Mouse (Mus musculus) neural tube, embryonic 15.5 days (tissue): Measurements from ENCODE around the gene Tecpr2. TPM values are rescaled to one million over a fixed set of nuclear protein-coding genes. Genes with fewer than 3 reads are reported as not detected.
A peak's percentile ranks its signal among the peaks of the same experiment; 100 is the strongest.

Experiments used
- ATAC-seq: fragments of 200-750 bp; cut with Nextera tagmentation; 2 replicates; pipeline ENCODE4 v1.8.0; 2017; ENCODE audit warnings: mild to moderate bottlenecking, moderate TSS enrichment, moderate library complexity; ENCODE audit not compliant: low FRiP score
- H3K27ac ChIP-seq: fragments of 300-500 bp; sonication (generic); replicated peaks from 2 replicates; pipeline ENCODE4 v1.5.1; 2015; ENCODE audit warnings: mild to moderate bottlenecking, inconsistent platforms
- H3K27me3 ChIP-seq: fragments of 300-500 bp; sonication (generic); replicated peaks from 2 replicates; pipeline ENCODE4 v1.6.1; 2015; ENCODE audit warnings: inconsistent platforms
- H3K36me3 ChIP-seq: fragments of 300-500 bp; sonication (generic); 2 replicates; pipeline ENCODE4 v1.6.1; 2015; ENCODE audit warnings: inconsistent platforms
- H3K4me1 ChIP-seq: fragments of 300-500 bp; sonication (generic); 2 replicates; pipeline ENCODE4 v1.6.1; 2015; ENCODE audit warnings: inconsistent platforms
- H3K4me2 ChIP-seq: fragments of 300-500 bp; sonication (generic); 2 replicates; pipeline ENCODE4 v1.6.1; 2015; ENCODE audit warnings: inconsistent platforms, mild to moderate bottlenecking, moderate library complexity
- H3K4me3 ChIP-seq: fragments of 300-500 bp; sonication (generic); replicated peaks from 2 replicates; pipeline ENCODE4 v1.5.1; 2015; ENCODE audit warnings: mild to moderate bottlenecking, inconsistent platforms
- H3K9ac ChIP-seq: fragments of 300-500 bp; sonication (generic); replicated peaks from 2 replicates; pipeline ENCODE4 v1.6.1; 2015; ENCODE audit warnings: mild to moderate bottlenecking, inconsistent platforms
- H3K9me3 ChIP-seq: fragments of 300-500 bp; sonication (generic); replicated peaks from 2 replicates; pipeline ENCODE4 v1.6.1; 2016; ENCODE audit warnings: inconsistent platforms
- WGBS: fragments of 180-500 bp; shearing (Covaris S2); methylation state at CpG from one replicate; pipeline ENCODE4 v1.1.7; 2015; ENCODE audit warnings: mixed read lengths; 5-methylcytosine and 5-hydroxymethylcytosine counted together
- polyA plus RNA-seq: library from polyadenylated mRNA; unstranded; fragments of >200 nt; fragmentation: Nextera tagmentation; extraction: Ambion mirVana; gene quantifications from 2 replicates; pipeline ENCODE4 v1.2.1, GENCODE M21; 2015

Tecpr2 gene
- polyA plus RNA-seq, 1 experiment from 2014 or later = 6.2 TPM

DNA sequence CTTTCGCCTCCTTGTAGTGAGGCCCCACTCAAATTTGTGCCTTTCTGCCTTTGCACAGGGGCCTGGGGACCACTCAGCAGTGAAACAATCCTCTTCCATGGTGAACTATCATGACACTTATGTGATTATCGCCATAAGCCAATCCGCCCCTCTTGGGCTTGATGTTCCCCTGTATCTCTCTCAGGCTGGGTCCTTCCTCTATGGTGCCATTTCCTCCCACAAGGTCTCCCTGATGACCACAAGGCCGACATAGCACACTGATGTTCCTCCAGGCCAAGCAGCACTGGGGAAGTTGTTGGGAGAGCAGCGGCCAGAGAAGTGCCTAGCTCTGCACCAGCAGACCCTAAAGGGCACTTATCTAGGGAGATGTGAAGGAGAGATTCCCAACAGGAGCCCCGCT is 85.7 kb downstream of the Tecpr2 start:
- ATAC-seq = no peak
- Histone ChIP-seq H3K9me3 (no peaks in the 10 kb centered on the region), H3K36me3 (peaks cover 31% of the 10 kb centered on the region; the same call in 1 of the 2 replicates), H3K4me2 (no peak overlapping the region), H3K27me3 (no peaks in the 10 kb centered on the region), H3K4me1 (peaks cover 16% of the 10 kb centered on the region), H3K9ac (no peak overlapping the region), H3K4me3 (no peak overlapping the region), H3K27ac (no peak overlapping the region)
- 95% methylated on average over 6 of the region's 6 CpGs for WGBS

DNA sequence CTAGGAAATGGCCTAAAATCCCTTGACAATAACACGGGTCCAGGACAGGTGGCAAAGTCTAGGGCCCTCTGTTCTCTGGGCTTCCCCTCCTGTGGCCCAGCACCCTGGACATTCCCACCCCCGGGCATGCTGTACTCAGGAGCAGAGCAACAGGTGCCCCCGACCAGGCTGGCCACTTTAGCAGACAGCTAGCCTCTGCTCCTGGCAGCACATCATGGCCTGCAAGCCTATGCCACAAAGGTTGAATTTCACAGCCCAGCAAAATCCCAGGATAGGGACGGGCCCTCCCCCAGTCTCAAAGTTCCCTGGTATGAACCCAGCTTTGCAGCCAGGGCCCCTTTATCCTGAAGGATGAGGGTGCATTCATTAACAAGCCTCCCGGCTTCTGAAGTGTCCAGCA is 86.3 kb downstream of the Tecpr2 start:
- no peak for ATAC-seq
- 98% methylated on average over 5 of the region's 5 CpGs for WGBS
- no peaks in the 10 kb centered on the region for H3K27me3 ChIP-seq
- H3K4me3 ChIP-seq = no peak overlapping the region
- H3K27ac ChIP-seq = no peak overlapping the region
- no peak overlapping the region for H3K9ac ChIP-seq
- H3K4me1 ChIP-seq = peaks cover 16% of the 10 kb centered on the region
- peaks cover 25% of the 10 kb centered on the region; the same call in 1 of the 2 replicates for H3K36me3 ChIP-seq
- no peak overlapping the region for H3K4me2 ChIP-seq
- H3K9me3 ChIP-seq = no peaks in the 10 kb centered on the region

DNA sequence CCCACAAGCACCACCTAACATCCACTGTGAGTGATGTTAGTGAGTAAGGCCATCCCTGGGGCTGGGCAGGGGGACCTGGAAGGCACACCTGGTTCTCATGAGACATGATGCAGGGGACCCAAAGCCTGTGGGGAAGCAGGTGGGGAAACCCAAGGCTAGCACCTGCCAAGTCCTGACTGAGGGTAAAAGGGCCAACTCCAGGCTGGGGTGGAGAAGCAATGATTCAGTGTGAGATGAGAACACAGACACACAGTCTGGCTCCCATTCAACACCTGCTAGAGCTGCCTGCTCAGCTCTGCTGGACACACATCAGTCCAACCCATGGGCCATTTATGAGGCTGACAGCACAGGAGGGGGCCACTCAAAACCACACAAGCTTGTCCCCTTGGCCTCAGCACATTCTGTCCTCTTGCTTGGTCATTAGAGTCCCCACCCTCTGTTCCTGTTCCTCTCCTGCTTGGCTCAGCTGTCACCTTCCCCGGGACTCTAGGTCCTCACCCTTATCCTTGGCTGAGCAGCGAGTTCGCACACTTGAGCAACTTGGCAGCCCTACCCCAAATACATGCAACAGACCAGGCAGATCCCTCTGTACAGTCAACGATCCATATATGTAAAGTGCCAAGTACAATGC is 86.9 kb downstream of the Tecpr2 start:
- 86% methylated on average over 4 of the region's 4 CpGs for WGBS
- no peak for ATAC-seq
- no peak overlapping the region for H3K27ac ChIP-seq
- H3K27me3 ChIP-seq = no peaks in the 10 kb centered on the region; the same call in 1 of the 2 replicates
- no peaks in the 10 kb centered on the region for H3K9me3 ChIP-seq
- H3K4me2 ChIP-seq = no peak overlapping the region
- no peak overlapping the region for H3K4me3 ChIP-seq
- H3K36me3 ChIP-seq = peaks cover 20% of the 10 kb centered on the region; the same call in 1 of the 2 replicates
- H3K9ac ChIP-seq = no peak overlapping the region
- H3K4me1 ChIP-seq = peaks cover 16% of the 10 kb centered on the region

DNA sequence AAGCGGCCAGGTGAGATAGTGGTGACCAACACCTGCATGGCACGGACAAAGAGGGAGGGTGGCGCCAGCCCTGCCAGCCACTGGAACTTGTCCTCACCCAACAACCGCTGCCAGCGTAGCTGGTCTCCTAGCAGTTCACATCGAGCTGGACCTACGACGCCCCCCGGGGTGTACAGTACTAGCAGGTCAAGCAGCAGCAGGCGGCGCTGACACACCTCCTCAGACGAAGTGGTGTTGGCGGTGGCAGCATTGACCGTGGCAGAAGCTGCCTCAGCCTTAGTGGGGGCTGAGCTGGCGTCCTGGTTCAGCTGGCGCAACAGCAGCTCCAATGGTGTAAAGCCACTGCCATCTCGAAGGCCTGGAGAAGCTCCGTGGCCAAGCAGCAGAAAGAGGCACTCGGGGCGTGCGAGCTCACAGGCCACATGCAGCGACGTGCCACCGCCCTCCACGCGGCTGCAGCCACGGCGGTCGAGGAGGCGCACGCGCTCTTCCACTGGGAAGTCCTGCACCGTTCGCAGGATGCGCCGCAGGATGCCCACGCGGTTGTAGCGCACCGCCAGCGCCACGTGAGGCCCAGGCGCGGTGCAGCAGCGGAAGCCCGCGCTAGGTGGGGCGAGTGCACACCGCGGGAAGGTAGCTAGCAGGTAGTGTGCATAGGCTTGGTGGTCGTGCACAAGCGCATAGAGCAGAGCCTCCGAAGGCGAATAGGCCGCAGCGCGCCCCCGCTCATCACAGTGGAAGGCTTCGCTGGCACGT is 87.7 kb downstream of the Tecpr2 start:
- H3K4me3 ChIP-seq = no peak overlapping the region
- no peak for ATAC-seq

DNA sequence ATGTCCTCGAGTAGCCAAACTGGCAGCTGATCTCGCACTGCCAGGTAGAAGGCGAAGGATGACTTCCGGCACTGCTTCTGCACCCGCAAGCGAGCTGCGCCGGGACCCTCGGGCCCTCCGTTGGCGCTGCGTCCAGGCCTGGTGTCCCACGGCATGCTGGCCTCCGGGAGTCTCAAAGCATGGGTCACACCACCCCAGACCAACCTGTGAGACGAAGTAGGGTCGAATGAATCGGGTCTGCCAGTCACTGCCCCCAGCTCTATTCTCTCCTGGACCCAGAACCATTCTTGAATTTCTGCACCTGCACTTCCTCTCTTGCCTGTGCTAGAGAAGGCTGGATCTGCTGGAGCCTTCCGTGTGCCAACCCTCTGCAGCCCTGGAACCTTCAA is 88.3 kb downstream of the Tecpr2 start:
- Histone ChIP-seq H3K4me1 (peaks cover 16% of the 10 kb centered on the region), H3K9me3 (no peaks in the 10 kb centered on the region), H3K9ac (no peak overlapping the region), H3K27ac (no peak overlapping the region), H3K4me3 (0 out of 2 replicates have a peak overlapping the region, but pooled peaks have one; percentile 86), H3K36me3 (peaks cover 20% of the 10 kb centered on the region; the same call in 1 of the 2 replicates), H3K27me3 (no peaks in the 10 kb centered on the region; the same call in 1 of the 2 replicates), H3K4me2 (peak overlapping the region; percentile 89; the same call in 1 of the 2 replicates)
- WGBS = 95% methylated on average over 18 of the region's 18 CpGs
- no peak for ATAC-seq

More for the DNA sequence above, 87.7 kb downstream of the Tecpr2 start:
- H3K27me3 ChIP-seq = no peaks in the 10 kb centered on the region; the same call in 1 of the 2 replicates
- H3K36me3 ChIP-seq = peaks cover 20% of the 10 kb centered on the region; the same call in 1 of the 2 replicates
- no peaks in the 10 kb centered on the region for H3K9me3 ChIP-seq
- no peak overlapping the region for H3K4me2 ChIP-seq
- no peak overlapping the region for H3K27ac ChIP-seq
- H3K9ac ChIP-seq = no peak overlapping the region
- WGBS = 96% methylated on average over 60 of the region's 60 CpGs
- peaks cover 16% of the 10 kb centered on the region for H3K4me1 ChIP-seq

DNA sequence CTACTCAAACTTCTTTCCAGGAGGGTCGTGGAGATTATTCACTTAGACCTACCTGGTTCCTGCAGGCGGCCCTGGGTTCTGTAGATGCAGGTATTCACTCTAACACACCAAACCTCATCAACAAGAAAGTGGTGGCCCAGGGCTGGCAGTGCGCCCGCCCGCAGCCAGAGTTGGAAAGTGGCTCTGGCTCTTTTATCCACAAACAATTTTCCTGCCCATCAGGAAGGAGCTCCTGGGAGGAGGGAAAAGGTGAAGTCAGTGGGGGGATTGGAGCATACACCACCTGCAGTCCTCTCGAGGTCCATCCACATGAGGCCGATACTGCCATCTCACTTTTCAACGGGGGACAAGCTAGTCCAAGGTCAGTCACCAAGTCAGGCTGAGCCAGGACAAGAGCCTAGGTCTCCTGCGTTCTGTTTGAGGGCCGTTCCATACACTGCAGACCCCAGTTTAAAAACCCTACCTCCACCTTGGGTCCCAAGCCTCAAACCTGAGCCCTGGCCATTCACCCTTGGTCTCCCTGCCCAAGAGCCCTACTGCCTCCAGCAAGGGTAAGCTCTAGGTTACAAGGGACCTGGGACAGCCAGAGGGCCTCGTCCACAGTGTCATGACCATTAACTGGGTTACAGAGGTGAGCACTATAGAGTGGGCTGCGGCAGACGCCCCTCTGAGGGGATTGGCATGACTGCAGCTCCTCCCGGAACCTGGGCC is 89.0 kb downstream of the Tecpr2 start:
- H3K9ac ChIP-seq = peak overlapping the region; percentile 76
- no peaks in the 10 kb centered on the region for H3K9me3 ChIP-seq
- H3K4me3 ChIP-seq = peak overlapping the region; percentile 86
- no peak; the same call in 1 of the 2 replicates for ATAC-seq
- peaks cover 15% of the 10 kb centered on the region; the same call in 1 of the 2 replicates for H3K36me3 ChIP-seq
- H3K4me2 ChIP-seq = peak overlapping the region; percentile 89
- no peaks in the 10 kb centered on the region; the same call in 1 of the 2 replicates for H3K27me3 ChIP-seq
- peaks cover 16% of the 10 kb centered on the region for H3K4me1 ChIP-seq
- H3K27ac ChIP-seq = peak overlapping the region; percentile 70; the same call in 1 of the 2 replicates
- WGBS = 43% methylated on average over 14 of the region's 14 CpGs

DNA sequence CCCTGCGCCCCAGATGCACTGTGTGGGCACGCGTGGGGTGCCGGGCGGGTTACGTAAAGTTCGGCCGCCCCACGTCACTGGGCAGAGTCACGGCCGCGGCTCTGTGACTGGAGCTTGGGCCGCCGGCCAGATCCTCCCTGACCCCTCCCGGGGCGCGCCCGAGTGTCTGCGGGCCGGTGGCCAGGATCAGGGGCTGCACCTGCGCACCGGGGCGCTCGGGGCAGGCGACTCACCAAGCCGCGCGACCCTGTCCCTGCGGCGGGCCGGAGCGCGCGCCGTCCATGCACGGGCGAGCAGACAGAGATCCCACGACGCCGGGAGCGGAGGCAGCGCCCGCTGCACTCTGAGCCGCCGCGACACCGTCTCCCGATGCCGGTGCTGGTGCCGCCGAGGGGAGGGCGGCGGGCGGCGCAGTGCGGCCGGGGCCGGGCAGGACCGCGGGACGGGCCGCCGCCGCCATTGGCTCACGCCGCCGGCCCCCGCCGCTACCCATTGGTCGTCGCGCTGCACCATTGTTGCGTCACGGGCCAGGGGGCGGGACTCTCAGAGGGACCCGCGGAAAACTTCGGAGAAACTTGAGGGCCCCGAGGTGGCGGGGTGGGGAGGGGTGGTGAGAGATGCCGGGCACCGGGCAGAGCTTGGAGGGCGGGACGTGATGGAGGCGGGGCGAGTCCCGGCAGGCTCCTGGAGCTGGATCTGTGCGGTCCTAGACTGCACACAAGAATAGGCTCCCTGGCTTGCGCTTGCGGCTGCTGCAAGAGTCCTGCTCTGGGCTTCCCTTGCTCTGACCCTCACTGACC is 89.7 kb downstream of the Tecpr2 start, which contains the start of gene Ankrd9:
Ankrd9 (minus strand) TSS at position 434 of the 800 bp plus-strand sequence.
- Histone ChIP-seq H3K36me3 (peaks cover 9% of the 10 kb centered on the region; the same call in 1 of the 2 replicates), H3K27ac (peak within 1 kb of the TSS; percentile 70), H3K4me1 (peaks cover 16% of the 10 kb centered on the region), H3K4me2 (peak within 1 kb of the TSS; percentile 89), H3K27me3 (no peaks in the 10 kb centered on the region; the same call in 1 of the 2 replicates), H3K4me3 (peak within 1 kb of the TSS; percentile 86), H3K9ac (peak within 1 kb of the TSS; percentile 76), H3K9me3 (no peaks in the 10 kb centered on the region)
- under 1% methylated on average over 89 of the region's 90 CpGs for WGBS
- peak; percentile 97 for ATAC-seq

DNA sequence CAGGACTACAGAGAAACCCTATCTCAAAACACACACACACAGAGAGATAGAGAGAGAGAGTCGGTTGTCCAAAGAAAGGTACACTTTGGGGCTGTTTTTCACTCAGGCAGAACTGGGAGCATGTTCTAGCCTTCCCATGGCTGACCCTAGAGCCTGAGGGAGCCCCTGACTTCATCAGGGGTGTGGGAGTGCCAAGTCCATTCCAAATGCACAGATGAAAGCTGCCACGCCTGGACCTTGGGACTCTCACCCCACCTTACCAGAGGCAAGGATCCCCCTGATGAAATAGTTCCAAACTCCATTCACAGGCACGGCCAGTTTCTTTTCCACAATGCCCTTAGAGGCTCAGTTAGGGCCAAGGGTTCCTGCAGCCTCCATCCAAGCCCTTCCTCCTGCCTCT is 90.7 kb downstream of the Tecpr2 start:
- Histone ChIP-seq H3K9me3 (no peaks in the 10 kb centered on the region), H3K27ac (no peak overlapping the region), H3K9ac (no peak overlapping the region), H3K4me1 (peaks cover 16% of the 10 kb centered on the region), H3K4me2 (no peak overlapping the region), H3K27me3 (no peaks in the 10 kb centered on the region; the same call in 1 of the 2 replicates), H3K36me3 (peaks cover 9% of the 10 kb centered on the region; the same call in 1 of the 2 replicates), H3K4me3 (no peak overlapping the region)
- 82% methylated on average over 3 of the region's 3 CpGs for WGBS
- no peak for ATAC-seq

DNA sequence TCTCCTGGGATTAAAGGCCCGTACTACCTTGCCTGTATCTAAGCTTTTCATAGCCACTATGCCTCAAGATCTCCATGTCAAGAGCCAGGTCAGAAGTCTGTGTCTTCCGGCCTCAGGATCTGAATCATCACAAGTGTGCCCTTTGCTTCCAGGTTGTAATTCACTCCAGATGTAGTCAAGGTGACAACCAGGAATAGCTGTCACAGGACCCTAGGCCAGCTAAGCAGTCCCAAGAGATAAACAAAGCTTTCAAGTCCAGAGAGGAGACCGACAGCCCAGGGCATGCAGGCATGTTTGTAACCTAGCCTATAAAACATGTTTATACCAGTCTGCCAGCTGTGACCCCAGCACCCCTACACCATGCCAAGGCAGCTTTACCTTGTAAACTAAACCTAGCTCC is 92.7 kb downstream of the Tecpr2 start:
- Histone ChIP-seq H3K4me2 (no peak overlapping the region), H3K4me1 (peaks cover 16% of the 10 kb centered on the region), H3K27me3 (no peaks in the 10 kb centered on the region; the same call in 1 of the 2 replicates), H3K9ac (no peak overlapping the region), H3K9me3 (no peaks in the 10 kb centered on the region), H3K36me3 (peaks cover 3% of the 10 kb centered on the region; the same call in 1 of the 2 replicates), H3K27ac (no peak overlapping the region), H3K4me3 (no peak overlapping the region)
- ATAC-seq = no peak
- WGBS = 86% methylated on average over 3 of the region's 3 CpGs

DNA sequence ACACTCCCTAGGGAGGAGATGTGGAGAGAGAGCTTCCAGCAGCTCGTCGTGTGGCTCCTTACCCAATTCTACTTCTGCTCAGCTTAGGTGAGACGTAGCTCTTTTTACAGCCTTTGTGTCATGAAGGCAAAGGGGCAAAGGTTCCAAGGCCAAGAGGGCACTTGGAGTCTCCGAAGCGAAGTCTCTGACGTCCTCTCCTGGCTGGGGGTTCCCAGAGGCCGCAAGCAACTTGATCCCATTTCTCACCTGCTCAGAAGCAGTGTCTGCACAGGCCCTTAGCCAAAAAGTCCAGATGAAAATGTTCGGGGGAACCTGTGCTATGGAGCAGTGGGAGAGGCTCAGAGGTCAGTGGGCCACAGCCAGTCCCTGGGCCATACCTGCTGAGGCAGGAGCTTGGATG is 94.0 kb downstream of the Tecpr2 start:
- no peak overlapping the region for H3K27ac ChIP-seq
- ATAC-seq = no peak
- no peaks in the 10 kb centered on the region for H3K36me3 ChIP-seq
- 83% methylated on average over 8 of the region's 8 CpGs for WGBS
- no peak overlapping the region for H3K4me3 ChIP-seq
- no peaks in the 10 kb centered on the region for H3K9me3 ChIP-seq
- H3K4me1 ChIP-seq = peaks cover 9% of the 10 kb centered on the region
- no peak overlapping the region for H3K4me2 ChIP-seq
- H3K9ac ChIP-seq = no peak overlapping the region
- no peaks in the 10 kb centered on the region; the same call in 1 of the 2 replicates for H3K27me3 ChIP-seq
